Mouse (Mus musculus) intestine, postnatal 0 days (tissue): ENCODE measurements at regions not wholly inside any gene's neighbourhood (a gene's known extent, or its start where the extent isn't known, plus 50 kb on each side); places are given as distances from the start of the nearest gene placed in this dataset.

Experiments used
- ATAC-seq: fragments of 200-750 bp; cut with Nextera tagmentation; 2 replicates; pipeline ENCODE4 v1.8.0; 2017; ENCODE audit warnings: mild to moderate bottlenecking, moderate TSS enrichment, moderate library complexity
- H3K27ac ChIP-seq: fragments of 300-500 bp; sonication (generic); 2 replicates; pipeline ENCODE4 v1.5.1; 2014; ENCODE audit warnings: mild to moderate bottlenecking, low read depth, low read length, moderate library complexity
- H3K27me3 ChIP-seq: fragments of 300-500 bp; sonication (generic); replicated peaks from 2 replicates; pipeline ENCODE4 v1.6.1; 2014; ENCODE audit warnings: low read length, mixed read lengths; ENCODE audit not compliant: control insufficient read depth, insufficient read depth
- H3K36me3 ChIP-seq: fragments of 300-500 bp; sonication (generic); 2 replicates; pipeline ENCODE4 v1.6.1; 2014; ENCODE audit warnings: mild to moderate bottlenecking, moderate library complexity; ENCODE audit not compliant: control insufficient read depth, insufficient read depth
- H3K4me1 ChIP-seq: fragments of 300-500 bp; sonication (generic); replicated peaks from 2 replicates; pipeline ENCODE4 v1.6.1; 2014; ENCODE audit warnings: antibody characterized with exemption, low read length, mixed read lengths; ENCODE audit not compliant: control insufficient read depth, insufficient read depth
- H3K4me2 ChIP-seq: fragments of 300-500 bp; sonication (generic); replicated peaks from 2 replicates; pipeline ENCODE4 v1.6.1; 2014; ENCODE audit warnings: low read depth, mild to moderate bottlenecking, moderate library complexity
- H3K4me3 ChIP-seq: fragments of 300-500 bp; sonication (generic); 2 replicates; pipeline ENCODE4 v1.5.1; 2014; ENCODE audit warnings: low read depth, low read length
- H3K9ac ChIP-seq: fragments of 300-500 bp; sonication (generic); 2 replicates; pipeline ENCODE4 v1.6.1; 2014; ENCODE audit warnings: mild to moderate bottlenecking, low read depth, low read length
- H3K9me3 ChIP-seq: fragments of 300-500 bp; sonication (generic); 2 replicates; pipeline ENCODE4 v1.6.1; 2016; ENCODE audit warnings: mixed run types; ENCODE audit not compliant: control insufficient read depth
- CTCF ChIP-seq: sonication (generic); IDR thresholded peaks from 2 replicates; pipeline ENCODE4 v1.5.1; 2016; ENCODE audit warnings: low read depth, mild to moderate bottlenecking, control low read depth, antibody characterized with exemption, moderate library complexity
- WGBS: fragments of 180-500 bp; shearing (Covaris S2); extraction: QIAGEN DNeasy Blood & Tissue Kit; methylation state at CpG from one replicate; pipeline ENCODE4 v1.1.7; 2014; 5-methylcytosine and 5-hydroxymethylcytosine counted together

- H3K4me2 ChIP-seq: no peak overlapping the region
- no peaks in the 10 kb centered on the region for H3K9me3 ChIP-seq
- H3K27ac ChIP-seq: no peak overlapping the region
- H3K4me3 ChIP-seq: no peak overlapping the region
- no peak for TF ChIP-seq CTCF
- no peaks in the 10 kb centered on the region for H3K4me1 ChIP-seq
- no peak for ATAC-seq
- H3K9ac ChIP-seq: no peak overlapping the region
- no peaks in the 10 kb centered on the region for H3K27me3 ChIP-seq
- WGBS: 60% methylated on average over 1 of the region's 1 CpGs
- no peaks in the 10 kb centered on the region for H3K36me3 ChIP-seq
Observed at GRCm38 (mm10) chr16:5651551-5651950, 233.6 kb upstream of the Rbfox1 start.

GRCm38 (mm10) chr16:5651002-5651401 lies 234.2 kb upstream of the Rbfox1 start:
- Histone ChIP-seq H3K9me3 (no peaks in the 10 kb centered on the region), H3K27me3 (no peaks in the 10 kb centered on the region), H3K27ac (no peak overlapping the region), H3K4me2 (no peak overlapping the region), H3K36me3 (no peaks in the 10 kb centered on the region), H3K9ac (no peak overlapping the region), H3K4me3 (no peak overlapping the region), H3K4me1 (no peaks in the 10 kb centered on the region)
- no peak for TF ChIP-seq CTCF
- no peak for ATAC-seq
- 61% methylated on average over 4 of the region's 4 CpGs for WGBS

GRCm38 (mm10) chr16:5639956-5640355 lies 245.2 kb upstream of the Rbfox1 start:
- no peak overlapping the region for H3K27ac ChIP-seq
- no peak overlapping the region for H3K9ac ChIP-seq
- no peaks in the 10 kb centered on the region for H3K36me3 ChIP-seq
- WGBS: 67% methylated on average over 5 of the region's 5 CpGs
- no peak overlapping the region for H3K4me3 ChIP-seq
- H3K9me3 ChIP-seq: no peaks in the 10 kb centered on the region
- no peak for TF ChIP-seq CTCF
- H3K4me1 ChIP-seq: no peaks in the 10 kb centered on the region
- no peaks in the 10 kb centered on the region for H3K27me3 ChIP-seq
- no peak overlapping the region for H3K4me2 ChIP-seq
- ATAC-seq: no peak

- TF ChIP-seq CTCF: no peak
- Histone ChIP-seq H3K27ac (no peak overlapping the region), H3K4me3 (no peak overlapping the region), H3K27me3 (no peaks in the 10 kb centered on the region), H3K4me2 (no peak overlapping the region), H3K9ac (no peak overlapping the region), H3K9me3 (no peaks in the 10 kb centered on the region), H3K36me3 (no peaks in the 10 kb centered on the region), H3K4me1 (no peaks in the 10 kb centered on the region)
- no peak for ATAC-seq
- WGBS: 72% methylated on average over 3 of the region's 3 CpGs
Observed at GRCm38 (mm10) chr16:5629996-5630395, 255.2 kb upstream of the Rbfox1 start.

GRCm38 (mm10) chr16:5627910-5628309 lies 257.2 kb upstream of the Rbfox1 start:
- Histone ChIP-seq H3K4me1 (no peaks in the 10 kb centered on the region), H3K27me3 (no peaks in the 10 kb centered on the region), H3K4me2 (no peak overlapping the region), H3K9me3 (no peaks in the 10 kb centered on the region), H3K4me3 (no peak overlapping the region), H3K36me3 (no peaks in the 10 kb centered on the region), H3K9ac (no peak overlapping the region), H3K27ac (no peak overlapping the region)
- WGBS: 53% methylated on average over 4 of the region's 4 CpGs
- ATAC-seq: no peak
- TF ChIP-seq CTCF: no peak

- H3K27ac ChIP-seq: no peak overlapping the region
- H3K9ac ChIP-seq: no peak overlapping the region
- no peaks in the 10 kb centered on the region for H3K9me3 ChIP-seq
- no peaks in the 10 kb centered on the region for H3K4me1 ChIP-seq
- no peak for ATAC-seq
- no peaks in the 10 kb centered on the region for H3K36me3 ChIP-seq
- H3K4me2 ChIP-seq: no peak overlapping the region
- TF ChIP-seq CTCF: no peak
- 34% methylated on average over 5 of the region's 5 CpGs for WGBS
- no peak overlapping the region for H3K4me3 ChIP-seq
- no peaks in the 10 kb centered on the region for H3K27me3 ChIP-seq
Observed at GRCm38 (mm10) chr16:5627117-5627909, 257.8 kb upstream of the Rbfox1 start.
